Mouse (Mus musculus) layer of hippocampus, adult 9-10 months (tissue): Measurements from ENCODE around the gene Ppp2r5d.

Experiments
- DNase-seq: peaks from one replicate; pipeline ENCODE4 v3.0.0; 2022; ENCODE audit warnings: low spot score

The Ppp2r5d gene

DNA sequence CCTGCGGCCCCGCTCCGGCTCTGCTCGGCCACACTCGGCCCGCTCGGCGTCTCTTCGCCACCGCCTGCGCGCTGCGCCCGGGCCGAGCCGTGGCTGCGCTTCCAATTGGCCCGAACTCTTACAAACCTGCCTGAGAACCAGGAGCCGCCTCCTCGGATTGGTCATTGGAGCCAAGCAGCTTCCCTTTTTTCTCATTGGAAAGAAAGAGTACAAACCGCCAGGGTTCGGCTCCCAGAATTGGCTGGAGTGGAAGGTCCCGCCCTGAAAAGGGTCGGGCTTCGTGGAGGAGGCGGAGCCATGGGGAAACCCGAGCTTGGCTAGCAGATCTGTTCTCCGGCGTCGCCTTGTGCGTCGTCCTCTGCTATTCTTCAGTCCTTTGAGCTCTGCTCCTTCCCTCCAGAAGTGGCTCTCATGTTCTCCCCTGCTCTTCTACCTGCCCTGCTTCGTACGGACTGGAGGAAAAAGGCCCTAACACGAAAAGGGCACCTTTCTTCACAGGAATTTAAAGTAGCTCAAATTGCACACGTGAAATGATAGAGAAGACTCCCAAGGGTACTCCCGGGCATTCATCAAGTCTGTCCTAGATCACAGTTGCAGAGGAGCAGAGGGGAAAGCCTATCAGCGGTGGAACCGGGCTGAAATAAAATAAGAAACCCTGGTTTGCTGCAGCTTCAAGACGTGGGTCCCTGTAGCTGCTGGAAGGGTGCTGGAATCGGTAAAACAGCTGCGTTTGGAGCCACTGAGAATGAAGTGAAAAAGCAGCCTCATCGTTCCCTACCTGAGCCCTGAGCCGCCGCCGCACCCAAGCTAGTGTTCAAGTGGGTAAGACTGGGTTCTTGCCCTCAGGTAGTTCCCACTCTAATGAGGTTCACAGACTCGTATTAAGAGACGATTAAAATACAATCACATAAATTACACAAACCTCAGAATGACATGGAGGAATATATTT lies at the start of gene Ppp2r5d:
Ppp2r5d (minus strand) TSS at position 225 of the 949 bp plus-strand sequence.
- peak; percentile 97 for DNase-seq

GRCm38 (mm10) chr17:46751794-46752556 lies 47.1 kb upstream of the Ppp2r5d start, which contains the start of gene Cnpy3:
TSS of gene Cnpy3 (minus strand) at chr17:46752214.
- peak; percentile 93 for DNase-seq

DNA sequence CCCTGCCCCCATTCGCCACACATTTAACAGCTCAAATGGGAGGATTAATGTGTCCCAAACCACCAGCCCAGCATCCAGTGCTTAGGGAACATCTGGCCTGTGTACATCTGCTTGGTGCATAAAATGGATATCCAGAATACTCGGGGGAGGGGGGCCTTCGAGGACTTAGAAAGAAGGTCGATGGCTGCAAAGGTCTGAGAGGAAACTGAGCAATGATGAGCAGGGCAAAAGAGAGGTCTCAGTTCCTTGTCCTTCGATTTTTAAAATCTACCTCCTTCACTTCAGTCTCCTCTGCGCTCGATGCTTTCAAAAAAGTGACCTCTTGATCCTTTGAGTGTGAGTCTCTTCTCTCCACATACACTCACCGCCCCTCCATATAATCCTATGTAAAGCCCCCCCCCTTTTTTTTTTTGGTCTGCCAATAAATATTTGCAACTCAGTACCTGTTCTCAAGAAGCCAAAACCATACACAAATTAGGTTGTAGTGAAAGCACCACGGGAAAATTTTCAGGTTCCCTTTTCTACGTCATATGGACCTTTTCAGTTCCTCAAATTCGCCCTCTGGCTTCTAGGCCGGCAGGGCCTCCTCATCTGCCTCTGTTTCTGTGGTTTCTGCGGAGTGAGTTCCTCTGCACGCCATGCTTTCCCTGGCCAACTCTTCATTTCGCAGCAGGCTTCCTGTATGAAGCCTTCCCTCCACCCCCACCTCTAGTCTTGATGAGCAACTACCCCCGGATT lies 46.3 kb upstream of the Ppp2r5d start:
- DNase-seq, result peak; percentile 61

- no peak for DNase-seq
Observed at GRCm38 (mm10) chr17:46750580-46750979, 45.7 kb upstream of the Ppp2r5d start.

- DNase-seq, result no peak
Observed at GRCm38 (mm10) chr17:46749282-46749681, 44.4 kb upstream of the Ppp2r5d start.

DNA sequence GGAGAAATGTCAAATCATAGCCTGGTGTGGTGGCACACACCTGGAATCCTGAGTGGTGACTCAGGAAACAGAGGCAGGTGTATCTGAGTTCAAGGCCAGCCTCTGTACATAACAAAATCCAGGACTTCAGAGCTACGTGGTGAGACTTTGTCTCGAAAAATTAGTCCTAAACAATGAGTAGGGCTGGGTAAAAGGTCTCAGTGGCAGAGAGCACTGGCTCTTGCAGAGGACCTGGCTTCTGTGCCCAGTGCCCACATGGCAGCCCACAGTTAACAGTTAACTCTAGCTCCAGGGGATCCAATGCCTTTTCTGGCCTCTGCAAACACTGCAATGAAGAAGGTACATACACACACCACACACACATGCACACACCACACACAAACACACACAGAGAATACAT lies 42.9 kb upstream of the Ppp2r5d start:
- no peak for DNase-seq

DNA sequence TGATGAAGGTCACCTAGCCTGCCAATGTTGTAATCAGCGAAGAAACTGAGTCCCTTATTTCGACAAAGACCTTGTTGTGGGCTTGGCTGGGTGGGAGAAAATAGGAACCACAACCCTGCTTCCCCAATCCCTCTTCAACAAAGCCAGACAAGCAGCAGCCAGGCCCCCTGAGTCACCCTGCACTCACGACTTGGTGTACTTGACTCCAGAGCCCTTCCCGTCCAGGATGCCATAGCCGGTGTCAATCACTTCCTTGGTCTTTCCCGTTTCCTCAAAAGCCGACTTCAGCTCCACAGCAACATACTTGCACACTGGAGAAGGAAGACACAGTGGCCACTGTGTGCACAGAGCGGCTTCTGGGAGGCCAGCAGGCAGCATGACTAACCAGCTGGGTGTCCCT lies 42.3 kb upstream of the Ppp2r5d start:
- DNase-seq, result no peak

DNA sequence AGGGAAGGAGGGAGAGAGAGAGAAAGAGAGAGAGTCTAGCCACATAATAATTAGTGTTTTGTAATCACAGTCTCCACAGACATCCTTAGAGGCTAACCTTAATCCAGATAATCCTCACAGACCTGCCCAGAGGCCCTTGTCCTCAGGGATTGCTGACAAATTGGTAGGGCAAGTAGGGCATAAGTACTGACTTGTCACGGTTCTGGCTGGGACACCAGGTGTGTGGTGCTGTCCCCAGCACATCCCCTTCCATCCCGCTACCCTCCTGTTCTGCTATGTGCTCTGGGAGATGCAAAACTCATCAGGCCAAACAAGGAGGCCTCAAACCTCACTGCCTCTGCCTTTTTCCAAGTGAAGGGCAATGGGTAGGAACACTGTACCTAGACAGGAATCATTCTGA lies 40.6 kb upstream of the Ppp2r5d start:
- no peak for DNase-seq

DNA sequence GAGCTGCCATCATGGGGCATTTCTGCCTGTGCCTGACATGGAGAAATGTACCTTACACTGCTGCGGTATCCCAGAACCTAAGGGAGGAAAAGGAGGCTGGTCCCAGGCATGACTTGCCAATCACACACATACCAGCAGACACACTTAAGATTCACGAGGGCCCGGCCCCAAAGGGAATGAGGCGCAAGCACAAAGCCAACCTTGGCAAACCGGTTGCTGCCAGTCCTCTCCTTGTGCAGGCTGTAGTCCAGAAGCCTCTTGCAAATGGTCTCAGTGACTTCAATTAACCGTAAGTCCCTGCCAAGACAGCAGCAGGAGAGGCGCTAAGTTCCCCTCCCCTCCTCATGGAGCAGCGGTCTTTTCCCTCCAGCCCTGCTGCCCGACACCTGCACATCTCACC lies 38.1 kb upstream of the Ppp2r5d start:
- no peak for DNase-seq

- DNase-seq, result no peak
Observed at GRCm38 (mm10) chr17:46741305-46741704, 36.4 kb upstream of the Ppp2r5d start.

- DNase-seq, result no peak
Observed at GRCm38 (mm10) chr17:46736160-46736559, 31.2 kb upstream of the Ppp2r5d start.

DNA sequence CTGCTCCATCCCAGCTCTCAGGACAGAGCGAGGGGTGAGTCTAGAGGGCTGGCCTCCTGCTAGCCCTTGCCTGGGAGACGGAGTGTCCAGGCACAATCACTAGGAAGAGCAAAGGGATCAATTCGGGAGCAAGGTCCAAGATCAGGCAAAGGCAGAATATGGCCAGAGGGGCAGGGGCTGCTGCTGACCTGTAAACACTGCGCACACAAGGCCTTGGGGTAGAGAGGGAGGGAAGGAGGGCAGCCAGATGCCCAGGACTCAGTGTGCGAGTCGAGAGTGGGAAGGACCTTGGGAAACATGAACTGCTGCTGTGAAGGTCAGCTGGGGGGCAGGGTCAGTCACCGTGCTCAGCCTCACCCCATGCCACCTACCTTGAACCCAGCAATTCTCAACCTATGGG lies 30.4 kb upstream of the Ppp2r5d start:
- DNase-seq, result no peak

GRCm38 (mm10) chr17:46734055-46734454 lies 29.1 kb upstream of the Ppp2r5d start:
- DNase-seq, result no peak

DNA sequence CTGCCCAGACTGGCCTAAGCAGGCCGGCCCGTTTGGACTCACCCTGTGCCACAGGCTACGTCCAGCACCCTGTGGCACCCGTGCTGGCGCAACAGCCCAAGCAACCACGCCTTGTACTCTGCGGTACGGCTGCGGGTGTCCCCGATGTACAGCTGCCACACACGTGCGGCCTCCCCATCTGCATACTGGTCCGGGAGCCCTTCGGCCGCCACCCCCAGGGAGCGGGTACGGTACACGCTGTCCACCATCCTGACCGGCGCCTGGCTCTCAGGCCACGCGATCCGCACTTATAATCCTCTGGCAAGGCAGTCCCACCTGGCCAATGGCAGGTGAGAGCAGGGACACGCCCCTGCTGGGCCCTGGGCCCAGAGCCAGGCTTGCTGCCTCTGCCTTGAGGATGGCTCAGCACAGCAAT lies 24.0 kb upstream of the Ppp2r5d start, which contains the start of gene Gnmt:
Gnmt (minus strand) TSS at position 265 of the 415 bp plus-strand sequence.
- DNase-seq, result no peak

GRCm38 (mm10) chr17:46728496-46728895 lies 23.6 kb upstream of the Ppp2r5d start:
- no peak for DNase-seq

- no peak for DNase-seq
Observed at GRCm38 (mm10) chr17:46728021-46728420, 23.1 kb upstream of the Ppp2r5d start.

DNA sequence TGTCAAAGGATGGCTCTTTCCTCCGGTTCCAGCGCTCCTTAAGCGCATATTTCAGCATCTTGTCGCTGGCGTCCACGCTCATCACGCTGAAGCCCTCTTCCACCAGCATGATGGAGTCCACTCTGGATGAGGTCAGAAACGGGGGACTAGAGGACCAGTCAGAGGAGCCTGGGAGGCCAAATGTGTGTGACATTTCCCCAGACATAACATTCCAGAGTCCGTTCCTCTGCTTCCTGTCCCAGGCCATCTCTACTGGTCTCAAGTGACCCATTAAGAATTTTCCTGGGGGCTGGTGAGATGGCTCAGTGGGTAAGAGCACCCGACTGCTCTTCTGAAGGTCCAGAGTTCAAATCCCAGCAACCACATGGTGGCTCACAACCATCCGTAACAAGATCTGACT lies 22.4 kb upstream of the Ppp2r5d start:
- no peak for DNase-seq

DNA sequence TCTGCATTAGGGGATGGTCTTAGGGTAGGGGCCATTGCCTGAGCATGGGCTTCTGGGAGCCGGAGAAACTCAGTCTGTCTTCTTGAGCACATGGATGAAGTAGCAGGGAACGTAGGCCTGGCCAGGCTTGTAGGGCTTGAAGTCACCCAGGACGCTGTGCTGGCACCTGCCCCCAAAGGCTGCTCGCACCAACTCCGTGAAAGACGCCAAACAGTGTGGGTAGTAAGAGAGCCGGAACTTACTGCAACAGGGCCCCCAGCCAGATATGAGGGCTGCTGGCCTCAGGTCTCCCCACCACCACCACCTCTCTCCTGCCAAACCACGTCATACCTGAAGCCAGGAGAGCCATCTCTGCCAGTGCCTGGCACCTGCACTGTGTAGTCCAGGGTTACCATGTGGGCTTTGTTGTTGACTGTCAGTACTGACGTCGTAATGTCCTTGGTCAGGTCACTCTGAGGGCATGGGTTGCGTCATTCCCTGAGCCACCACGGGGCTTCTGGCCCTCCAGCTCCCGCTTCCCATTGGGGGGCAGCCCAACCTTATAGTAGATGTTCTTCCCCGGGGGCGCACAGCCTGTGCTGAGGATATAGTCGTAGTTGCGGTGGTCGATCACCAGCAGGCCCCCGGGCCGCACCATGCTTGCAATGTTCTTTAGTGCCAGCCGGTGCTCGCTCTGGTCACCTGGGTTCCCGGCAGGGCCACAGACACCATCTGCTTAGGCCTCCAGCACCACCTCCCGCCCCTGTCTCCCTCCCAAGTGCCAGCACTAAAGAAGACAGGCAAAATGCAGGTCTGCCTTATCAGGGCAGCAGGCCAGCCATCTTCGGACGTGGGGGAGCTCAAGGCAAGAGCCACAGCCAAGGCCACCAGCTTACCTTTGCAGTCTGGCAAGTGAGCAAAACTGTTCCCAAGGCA lies 21.1 kb upstream of the Ppp2r5d start:
- DNase-seq, result no peak

DNA sequence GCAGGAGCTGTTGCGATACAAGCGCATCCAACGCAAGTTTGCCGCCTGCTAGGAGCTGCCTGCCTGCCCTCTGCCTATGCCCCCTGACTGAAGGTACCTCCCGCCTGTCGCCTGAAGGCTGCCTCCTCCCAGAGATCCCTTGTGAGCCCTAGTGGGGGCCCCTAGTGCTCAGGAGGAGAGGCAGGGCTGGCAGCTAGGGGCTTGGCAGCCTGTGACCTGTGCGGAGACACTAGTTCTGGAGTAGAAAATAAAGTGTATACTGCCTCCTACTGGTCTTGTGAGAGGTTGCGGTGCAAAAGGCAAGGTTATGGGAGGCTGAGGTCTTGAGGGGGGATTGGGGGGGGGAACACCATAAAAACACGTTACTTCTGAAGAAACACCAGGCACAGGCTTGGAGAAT lies 20.4 kb upstream of the Ppp2r5d start:
- DNase-seq, result no peak

- DNase-seq, result no peak
Observed at GRCm38 (mm10) chr17:46724477-46725084, 19.7 kb upstream of the Ppp2r5d start.

GRCm38 (mm10) chr17:46721077-46721476 lies 16.2 kb upstream of the Ppp2r5d start:
- no peak for DNase-seq
